Mouse (Mus musculus): ENCODE data around the gene Olfr1079.
"Not testable (repeated sequence)": the region's sequence is repeated elsewhere in the genome, so short reads cannot be mapped to it uniquely, and the experiment has no call there.

Gene Olfr1079

GRCm38 (mm10) chr2:86542380-86542779 is at the start of gene Olfr1079:
Gene Olfr1079 (minus strand): TSS chr2:86542480.
- DNase-seq (ENCODE audit: low read depth, low spot score), result no peak

DNA sequence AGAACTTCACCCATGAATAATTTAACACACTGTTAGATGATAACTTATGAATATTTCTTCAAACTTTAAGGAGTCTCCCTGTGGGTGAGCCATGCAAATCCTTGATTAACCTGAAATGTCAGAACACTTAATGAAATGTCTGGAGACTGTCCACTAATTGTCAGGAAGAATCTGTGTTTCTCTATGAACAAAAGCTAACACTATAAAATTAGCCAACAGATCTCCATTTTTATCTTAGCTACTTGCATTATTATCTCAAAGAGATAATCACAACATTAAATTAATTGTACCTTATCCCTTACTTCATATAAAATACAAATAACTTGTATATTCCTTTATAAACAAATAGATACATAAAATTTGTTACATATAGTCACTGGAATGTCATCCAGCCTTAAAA is 15.9 kb upstream of the Olfr1079 start, which contains the start of gene Olfr1080:
Gene Olfr1080, minus strand, starts transcription at position 101 of the 400 bp plus-strand sequence.
- DNase-seq (ENCODE audit: low read depth, low spot score), result not testable (repeated sequence)

DNA sequence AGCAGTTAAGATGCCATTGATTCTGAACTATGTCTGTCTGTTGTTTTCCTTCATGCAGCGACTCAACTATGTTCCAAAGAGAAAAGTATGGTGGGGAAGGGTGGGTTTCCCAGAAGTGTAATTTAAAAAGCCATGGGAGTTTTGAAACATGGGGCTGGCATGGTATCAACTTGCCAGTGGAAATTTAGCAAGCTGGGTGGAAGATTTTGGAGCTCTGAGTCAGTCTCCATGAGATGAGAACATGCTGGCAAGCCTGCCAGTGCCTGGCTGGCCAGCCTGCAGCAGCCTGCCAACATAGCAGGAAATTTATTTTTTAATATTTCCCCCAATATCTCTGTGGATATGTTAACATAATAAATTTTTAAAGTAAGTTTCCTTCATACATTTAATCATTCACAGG is 11.3 kb downstream of the Olfr1079 start:
- no peak for DNase-seq (ENCODE audit: low read depth, low spot score)

- no peak for DNase-seq (ENCODE audit: low read depth, low spot score)
These were observed 34.1 kb downstream of the Olfr1079 start, which contains the start of gene Olfr1076 for GRCm38 (mm10) chr2:86508161-86508560. Gene Olfr1076 (plus strand): TSS chr2:86508461.

- no peak for DNase-seq (ENCODE audit: low read depth, low spot score)
These were observed 55.0 kb downstream of the Olfr1079 start, which contains the start of gene Olfr228 for GRCm38 (mm10) chr2:86487286-86487685. Gene Olfr228 (minus strand): TSS chr2:86487386.
